Mouse (Mus musculus) hindbrain, embryonic 16.5 days (tissue): ENCODE data around the gene Gdpgp1. TPM values are rescaled to one million over a fixed set of nuclear protein-coding genes. Genes with fewer than 3 reads are reported as not detected.

Experiments
- ATAC-seq: fragments of 200-750 bp; cut with Nextera tagmentation; 2 replicates; pipeline ENCODE4 v1.8.0; 2017; ENCODE audit warnings: moderate TSS enrichment, moderate library complexity
- H3K27ac ChIP-seq: fragments of 300-500 bp; sonication (generic); 2 replicates; pipeline ENCODE4 v1.5.1; 2014; ENCODE audit warnings: low read depth, mild to moderate bottlenecking, control low read depth, low read length, moderate library complexity
- H3K27me3 ChIP-seq: fragments of 300-500 bp; sonication (generic); replicated peaks from 2 replicates; pipeline ENCODE4 v1.6.1; 2014; ENCODE audit warnings: low read length; ENCODE audit not compliant: control insufficient read depth, insufficient read depth
- H3K36me3 ChIP-seq: fragments of 300-500 bp; sonication (generic); 2 replicates; pipeline ENCODE4 v1.6.1; 2014; ENCODE audit warnings: mild to moderate bottlenecking, low read length, moderate library complexity, mixed read lengths; ENCODE audit not compliant: control insufficient read depth, insufficient read depth
- H3K4me1 ChIP-seq: fragments of 300-500 bp; sonication (generic); 2 replicates; pipeline ENCODE4 v1.6.1; 2014; ENCODE audit warnings: low read depth, low read length; ENCODE audit not compliant: control insufficient read depth, insufficient read depth
- H3K4me2 ChIP-seq: fragments of 300-500 bp; sonication (generic); 2 replicates; pipeline ENCODE4 v1.6.1; 2014; ENCODE audit warnings: mild to moderate bottlenecking, low read length, control low read depth, moderate library complexity
- H3K4me3 ChIP-seq: fragments of 300-500 bp; sonication (generic); 2 replicates; pipeline ENCODE4 v1.5.1; 2014; ENCODE audit warnings: mild to moderate bottlenecking, low read length, control low read depth, moderate library complexity
- H3K9ac ChIP-seq: fragments of 300-500 bp; sonication (generic); 2 replicates; pipeline ENCODE4 v1.6.1; 2014; ENCODE audit warnings: low read depth, mild to moderate bottlenecking, control low read depth, low read length, moderate library complexity
- H3K9me3 ChIP-seq: fragments of 300-500 bp; sonication (generic); 2 replicates; pipeline ENCODE4 v1.6.1; 2014; ENCODE audit warnings: mild to moderate bottlenecking, low read length, moderate library complexity; ENCODE audit not compliant: control insufficient read depth
- WGBS: fragments of 180-500 bp; shearing (Covaris S2); extraction: QIAGEN DNeasy Blood & Tissue Kit; methylation state at CpG from one replicate; pipeline ENCODE4 v1.1.7; 2014; 5-methylcytosine and 5-hydroxymethylcytosine counted together
- polyA plus RNA-seq: library from polyadenylated mRNA; unstranded; fragments of >200 nt; fragmentation: Nextera tagmentation; extraction: Ambion mirVana; gene quantifications from 2 replicates; pipeline ENCODE4 v1.2.1, GENCODE M21; 2015

Gene Gdpgp1
- polyA plus RNA-seq, 1 experiment from 2014 or later = 4.9 TPM

DNA sequence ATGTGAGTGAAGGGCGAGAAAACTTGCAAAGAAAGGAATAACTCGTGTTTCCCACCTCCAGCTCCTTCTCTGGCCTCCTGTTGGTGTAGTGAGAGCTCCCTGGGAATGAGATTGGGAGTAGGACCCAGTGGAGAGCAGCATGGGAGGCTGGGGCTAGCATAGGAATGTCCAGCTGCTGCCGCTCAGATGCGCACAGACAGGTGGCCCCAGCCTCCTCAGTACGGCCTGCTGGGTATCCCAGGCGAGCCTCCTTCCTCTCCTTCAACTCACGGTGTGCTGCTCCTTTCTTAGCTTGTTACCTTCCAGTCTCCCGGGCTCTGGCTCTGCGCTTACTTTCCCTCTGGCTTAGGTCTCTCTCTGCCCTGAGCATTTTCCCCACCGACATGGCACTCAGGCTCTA is 47.4 kb downstream of the Gdpgp1 start:
- Histone ChIP-seq H3K4me3 (no peak overlapping the region), H3K27ac (no peak overlapping the region), H3K9ac (no peak overlapping the region), H3K9me3 (peaks cover 3% of the 10 kb centered on the region), H3K4me2 (no peak overlapping the region), H3K27me3 (no peaks in the 10 kb centered on the region), H3K4me1 (no peaks in the 10 kb centered on the region), H3K36me3 (peaks cover 58% of the 10 kb centered on the region)
- 89% methylated on average over 10 of the region's 10 CpGs for WGBS
- ATAC-seq = no peak

DNA sequence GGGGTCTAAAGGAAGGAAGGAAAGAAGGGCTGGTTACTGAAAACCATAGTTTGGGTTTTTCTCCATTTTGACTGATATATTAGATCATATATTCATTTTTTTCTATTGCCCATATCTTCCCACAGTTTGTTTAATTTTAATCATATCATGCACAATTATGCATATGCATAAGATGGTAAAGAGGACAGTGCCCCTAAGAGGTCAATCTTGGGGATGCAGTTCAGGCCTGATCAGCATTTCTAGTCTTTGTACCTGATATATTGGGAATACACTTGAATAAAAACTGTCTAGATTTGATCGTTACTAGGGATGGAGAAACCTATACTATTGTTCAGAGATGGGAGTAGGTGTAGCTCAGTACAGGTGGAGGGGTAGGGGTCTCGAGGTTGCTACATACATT is 48.3 kb downstream of the Gdpgp1 start:
- Histone ChIP-seq H3K4me3 (no peak overlapping the region), H3K27ac (no peak overlapping the region), H3K36me3 (peaks cover 60% of the 10 kb centered on the region), H3K4me1 (no peaks in the 10 kb centered on the region), H3K9me3 (no peaks in the 10 kb centered on the region), H3K27me3 (no peaks in the 10 kb centered on the region), H3K4me2 (no peak overlapping the region), H3K9ac (no peak overlapping the region)
- no peak for ATAC-seq
- 88% methylated on average over 2 of the region's 2 CpGs for WGBS

- Histone ChIP-seq H3K36me3 (peaks cover 57% of the 10 kb centered on the region), H3K9ac (no peak overlapping the region), H3K27ac (no peak overlapping the region), H3K4me2 (no peak overlapping the region), H3K27me3 (no peaks in the 10 kb centered on the region), H3K4me1 (no peaks in the 10 kb centered on the region), H3K4me3 (no peak overlapping the region), H3K9me3 (no peaks in the 10 kb centered on the region)
- WGBS = 90% methylated on average over 3 of the region's 3 CpGs
- no peak for ATAC-seq
Measured at GRCm38 (mm10) chr7:80281646-80282045, 49.0 kb downstream of the Gdpgp1 start.

GRCm38 (mm10) chr7:80283226-80283918 is 50.7 kb downstream of the Gdpgp1 start:
- 93% methylated on average over 3 of the region's 3 CpGs for WGBS
- H3K9ac ChIP-seq = no peak overlapping the region
- no peak overlapping the region for H3K4me2 ChIP-seq
- ATAC-seq = no peak
- H3K4me1 ChIP-seq = no peaks in the 10 kb centered on the region
- peaks cover 56% of the 10 kb centered on the region for H3K36me3 ChIP-seq
- H3K4me3 ChIP-seq = no peak overlapping the region
- no peaks in the 10 kb centered on the region for H3K27me3 ChIP-seq
- H3K27ac ChIP-seq = no peak overlapping the region
- no peaks in the 10 kb centered on the region for H3K9me3 ChIP-seq

DNA sequence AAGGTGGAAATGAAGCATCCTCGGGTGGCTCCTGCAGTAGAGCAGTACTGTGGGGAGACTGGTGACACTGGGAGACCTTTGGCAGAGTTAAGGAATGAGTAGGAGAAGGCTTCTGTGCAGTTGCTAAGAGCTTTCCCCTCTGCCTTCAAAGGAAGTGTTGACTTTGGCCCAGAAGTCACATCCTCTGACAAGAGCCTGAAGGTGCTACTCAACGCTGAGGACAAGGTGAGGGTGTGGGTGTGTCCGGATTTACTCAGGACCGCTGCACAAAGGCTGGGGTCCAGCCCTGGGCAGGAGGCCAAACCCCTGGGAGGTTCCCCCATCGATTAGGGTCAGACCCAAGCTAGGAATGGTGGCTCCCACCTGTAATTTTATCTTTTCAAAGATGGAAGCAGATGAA is 51.7 kb downstream of the Gdpgp1 start:
- Histone ChIP-seq H3K9ac (no peak overlapping the region), H3K27ac (no peak overlapping the region), H3K4me1 (no peaks in the 10 kb centered on the region), H3K36me3 (peaks cover 53% of the 10 kb centered on the region), H3K9me3 (no peaks in the 10 kb centered on the region), H3K4me2 (no peak overlapping the region), H3K4me3 (no peak overlapping the region), H3K27me3 (no peaks in the 10 kb centered on the region)
- ATAC-seq = no peak
- WGBS = 94% methylated on average over 5 of the region's 5 CpGs

DNA sequence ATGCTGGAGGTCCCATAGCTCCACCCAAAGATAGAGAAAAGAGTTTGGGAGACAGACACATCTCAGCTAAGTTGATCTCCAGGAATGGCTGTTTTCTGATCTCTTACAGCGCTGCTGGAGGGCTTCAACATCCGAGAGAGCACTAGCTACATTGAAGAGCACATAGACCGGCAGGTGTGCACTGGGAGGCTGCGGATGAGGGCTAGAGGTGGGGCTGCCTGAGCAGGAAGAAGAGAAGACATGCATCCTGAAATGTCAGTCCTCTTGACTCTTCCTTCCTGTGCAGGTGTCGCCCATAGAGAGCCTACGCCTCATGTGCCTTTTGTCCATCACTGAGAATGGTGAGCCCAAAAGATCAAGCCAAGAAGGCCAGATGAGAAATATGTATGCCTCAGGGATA is 53.1 kb downstream of the Gdpgp1 start:
- 98% methylated on average over 6 of the region's 6 CpGs for WGBS
- Histone ChIP-seq H3K9me3 (no peaks in the 10 kb centered on the region), H3K27me3 (no peaks in the 10 kb centered on the region), H3K27ac (no peak overlapping the region), H3K36me3 (peaks cover 50% of the 10 kb centered on the region), H3K9ac (no peak overlapping the region), H3K4me1 (no peaks in the 10 kb centered on the region), H3K4me3 (no peak overlapping the region), H3K4me2 (no peak overlapping the region)
- ATAC-seq = no peak

GRCm38 (mm10) chr7:80287736-80288135 is 55.1 kb downstream of the Gdpgp1 start:
- Histone ChIP-seq H3K36me3 (peaks cover 52% of the 10 kb centered on the region), H3K4me2 (no peak overlapping the region), H3K4me3 (no peak overlapping the region), H3K4me1 (no peaks in the 10 kb centered on the region), H3K27me3 (no peaks in the 10 kb centered on the region), H3K9me3 (no peaks in the 10 kb centered on the region), H3K9ac (no peak overlapping the region), H3K27ac (no peak overlapping the region)
- 87% methylated on average over 10 of the region's 10 CpGs for whole genome bisulfite sequencing
- ATAC-seq = no peak

Other genes with a start within 250 kb of the Gdpgp1 start
- gene Zfp710, start 208.1 kb upstream of the Gdpgp1 start, polyA plus RNA-seq = 13.6 and 14.9 TPM in 2 replicates
- gene Idh2, start 117.5 kb upstream of the Gdpgp1 start, polyA plus RNA-seq = 215 and 225 TPM in 2 replicates
- 21.1 and 24.3 TPM in 2 replicates for gene Sema4b, start 46.0 kb upstream of the Gdpgp1 start, polyA plus RNA-seq
- gene Cib1, start 52 bp upstream of the Gdpgp1 start, polyA plus RNA-seq = 42.4 and 42.6 TPM in 2 replicates
- 3.3 TPM in 2 replicates for gene Ttll13, start 13.5 kb downstream of the Gdpgp1 start, polyA plus RNA-seq
- 71.6 and 75.9 TPM in 2 replicates for gene Ngrn, start 28.4 kb downstream of the Gdpgp1 start, polyA plus RNA-seq
- gene Vps33b, start 36.8 kb downstream of the Gdpgp1 start, polyA plus RNA-seq = 23.7 and 30.3 TPM in 2 replicates
- gene Prc1, start 61.6 kb downstream of the Gdpgp1 start, polyA plus RNA-seq = 34.9 and 41.2 TPM in 2 replicates
- 9.9 and 11.5 TPM in 2 replicates for gene Rccd1, start 91.6 kb downstream of the Gdpgp1 start, polyA plus RNA-seq
- 57.0 and 65.7 TPM in 2 replicates for gene Unc45a, start 108.1 kb downstream of the Gdpgp1 start, polyA plus RNA-seq
- gene Hddc3, start 110.2 kb downstream of the Gdpgp1 start, polyA plus RNA-seq = 21.3 and 26.7 TPM in 2 replicates
- gene Man2a2, start 138.5 kb downstream of the Gdpgp1 start, polyA plus RNA-seq = 20.7 and 24.4 TPM in 2 replicates
- gene Fes, start 155.1 kb downstream of the Gdpgp1 start, polyA plus RNA-seq = 3.8 and 4.9 TPM in 2 replicates
- 3.9 and 4.5 TPM in 2 replicates for gene Furin, start 172.6 kb downstream of the Gdpgp1 start, polyA plus RNA-seq